Mouse (Mus musculus): ENCODE results near the gene Xpo6. TPM values are rescaled to one million over a fixed set of nuclear protein-coding genes. Genes with fewer than 3 reads are reported as not detected.

Xpo6 gene
- polyA plus RNA-seq, 1 experiment from 2014 or later, result 99.2 TPM

GRCm38 (mm10) chr7:126232345-126233071 lies 32.2 kb upstream of the Xpo6 start:
- ChIA-PET POLR2A (no interaction called here), CTCF (interaction anchor here (1.2 kb wide), 1 partner anchor 92 kb away, joined by 3 read pairs; no protein-coding TSS in a partner anchor)
- in situ Hi-C loops (cut with MboI; ENCODE audit: low pct_unique_long_range_greater_than_20kb), result no loop called here
- ATAC-seq (no peak), DNase-seq (ENCODE audit: low read depth, low spot score) (no peak)
- H3K27me3 ChIP-seq, result peaks cover 12% of the 10 kb centered on the region
- TF ChIP-seq CTCF (IDR thresholded peaks at IDR 0.05), result no peak

GRCm38 (mm10) chr7:126230357-126231148 lies 30.3 kb upstream of the Xpo6 start:
- POLR2A ChIA-PET, result interaction anchor here (0.7 kb wide), 1 partner anchor 371 kb away, joined by 3 read pairs; no protein-coding TSS in a partner anchor
- in situ Hi-C loops (cut with MboI; ENCODE audit: low pct_unique_long_range_greater_than_20kb), result no loop called here
- no peak for TF ChIP-seq CTCF (IDR thresholded peaks at IDR 0.05)
- no peak for DNase-seq (ENCODE audit: low read depth, low spot score)
- CTCF ChIA-PET, result interaction anchor here (0.6 to 1.6 kb wide), 3 partner anchors 22 to 322 kb away, joined by 3 to 7 read pairs (median 3); no protein-coding TSS in a partner anchor
- ATAC-seq, result no peak
- peaks cover 12% of the 10 kb centered on the region for H3K27me3 ChIP-seq

GRCm38 (mm10) chr7:126226136-126226535 lies 25.8 kb upstream of the Xpo6 start:
- in situ Hi-C loops (cut with MboI; ENCODE audit: low pct_unique_long_range_greater_than_20kb), result no loop called here
- CTCF ChIA-PET, result no interaction called here
- no peak for DNase-seq (ENCODE audit: low read depth, low spot score)
- no peak for TF ChIP-seq CTCF (IDR thresholded peaks at IDR 0.05)
- POLR2A ChIA-PET, result no interaction called here
- ATAC-seq, result no peak
- H3K27me3 ChIP-seq, result peaks cover 5% of the 10 kb centered on the region

- peak; percentile 21 for ATAC-seq
- DNase-seq (ENCODE audit: low read depth, low spot score), result no peak
- in situ Hi-C loops (cut with MboI; ENCODE audit: low pct_unique_long_range_greater_than_20kb), result no loop called here
These were observed 22.5 kb upstream of the Xpo6 start for GRCm38 (mm10) chr7:126222753-126223152.

GRCm38 (mm10) chr7:126220611-126221010 lies 20.3 kb upstream of the Xpo6 start:
- CTCF ChIA-PET, result no interaction called here
- no peak for DNase-seq (ENCODE audit: low read depth, low spot score)
- ATAC-seq, result no peak
- POLR2A ChIA-PET, result no interaction called here
- in situ Hi-C loops (cut with MboI; ENCODE audit: low pct_unique_long_range_greater_than_20kb), result no loop called here
- no peak for TF ChIP-seq CTCF (IDR thresholded peaks at IDR 0.05)
- no peaks in the 10 kb centered on the region for H3K27me3 ChIP-seq

More at GRCm38 (mm10) chr7:126222753-126223152, 22.5 kb upstream of the Xpo6 start:
- no peaks in the 10 kb centered on the region for H3K27me3 ChIP-seq
- CTCF ChIA-PET, result no interaction called here
- no peak for TF ChIP-seq CTCF (IDR thresholded peaks at IDR 0.05)
- POLR2A ChIA-PET, result no interaction called here

- no peaks in the 10 kb centered on the region for H3K27me3 ChIP-seq
- TF ChIP-seq CTCF (IDR thresholded peaks at IDR 0.05), result no peak
- in situ Hi-C loops (cut with MboI; ENCODE audit: low pct_unique_long_range_greater_than_20kb), result no loop called here
- no peak for DNase-seq (ENCODE audit: low read depth, low spot score)
- ATAC-seq, result no peak
- ChIA-PET CTCF (no interaction called here), POLR2A (no interaction called here)
These were observed 18.0 kb upstream of the Xpo6 start for GRCm38 (mm10) chr7:126218311-126218710.

- ChIA-PET POLR2A (no interaction called here), CTCF (no interaction called here)
- in situ Hi-C loops (cut with MboI; ENCODE audit: low pct_unique_long_range_greater_than_20kb), result no loop called here
- DNase-seq (ENCODE audit: low read depth, low spot score) (no peak), ATAC-seq (no peak)
- H3K27me3 ChIP-seq, result no peaks in the 10 kb centered on the region
- TF ChIP-seq CTCF (IDR thresholded peaks at IDR 0.05), result no peak
These were observed 16.6 kb upstream of the Xpo6 start for GRCm38 (mm10) chr7:126216867-126217266.

GRCm38 (mm10) chr7:126210856-126211255 lies 10.6 kb upstream of the Xpo6 start:
- no peak for ATAC-seq
- ChIA-PET CTCF (no interaction called here), POLR2A (no interaction called here)
- H3K27me3 ChIP-seq, result no peaks in the 10 kb centered on the region
- DNase-seq (ENCODE audit: low read depth, low spot score), result no peak
- no peak for TF ChIP-seq CTCF (IDR thresholded peaks at IDR 0.05)
- in situ Hi-C loops (cut with MboI; ENCODE audit: low pct_unique_long_range_greater_than_20kb), result no loop called here

- H3K27me3 ChIP-seq, result peaks cover 4% of the 10 kb centered on the region
- ATAC-seq, result no peak
- POLR2A ChIA-PET, result interaction anchor here (0.7 kb wide), 1 partner anchor 528 kb away, joined by 6 read pairs; no protein-coding TSS in a partner anchor
- no peak for TF ChIP-seq CTCF (IDR thresholded peaks at IDR 0.05)
- CTCF ChIA-PET, result no interaction called here
- no peak for DNase-seq (ENCODE audit: low read depth, low spot score)
- in situ Hi-C loops (cut with MboI; ENCODE audit: low pct_unique_long_range_greater_than_20kb), result no loop called here
These were observed 670 bp upstream of the Xpo6 start for GRCm38 (mm10) chr7:126200997-126201345.

- POLR2A ChIA-PET, result interaction anchor here (1.0 kb wide), 1 partner anchor 33 kb away, joined by 3 read pairs; no protein-coding TSS in a partner anchor
- no peak for DNase-seq (ENCODE audit: low read depth, low spot score)
- peak; percentile 86 for ATAC-seq
- in situ Hi-C loops (cut with MboI; ENCODE audit: low pct_unique_long_range_greater_than_20kb), result no loop called here
- H3K27me3 ChIP-seq, result no peaks in the 10 kb centered on the region
- CTCF ChIA-PET, result no interaction called here
- no peak for TF ChIP-seq CTCF (IDR thresholded peaks at IDR 0.05)
These were observed 604 bp downstream of the Xpo6 start for GRCm38 (mm10) chr7:126199691-126200102.

- in situ Hi-C loops (cut with MboI; ENCODE audit: low pct_unique_long_range_greater_than_20kb), result no loop called here
- CTCF ChIA-PET, result no interaction called here
- no peak for DNase-seq (ENCODE audit: low read depth, low spot score)
These were observed 1.4 kb downstream of the Xpo6 start for GRCm38 (mm10) chr7:126198926-126199325.

More at GRCm38 (mm10) chr7:126198926-126199325, 1.4 kb downstream of the Xpo6 start:
- POLR2A ChIA-PET, result interaction anchor here (1.0 kb wide), 1 partner anchor 32 kb away, joined by 3 read pairs; no protein-coding TSS in a partner anchor
- ATAC-seq, result no peak
- no peaks in the 10 kb centered on the region for H3K27me3 ChIP-seq
- no peak for TF ChIP-seq CTCF (IDR thresholded peaks at IDR 0.05)
